Mouse (Mus musculus) liver, postnatal 0 days (tissue): ENCODE data around the gene Knstrn. TPM values are rescaled to one million over a fixed set of nuclear protein-coding genes. Genes with fewer than 3 reads are reported as not detected.

Source experiments
- ATAC-seq: fragments of 200-750 bp; cut with Nextera tagmentation; 2 replicates; pipeline ENCODE4 v1.8.0; 2017; ENCODE audit warnings: mild to moderate bottlenecking, moderate library complexity
- DNase-seq: peaks from one replicate; pipeline ENCODE4 v3.0.0-alpha.2; 2016
- H3K27ac ChIP-seq: fragments of 300-500 bp; sonication (generic); 2 replicates; pipeline ENCODE4 v1.5.1; 2014; ENCODE audit warnings: antibody characterized with exemption, moderate library complexity, mild to moderate bottlenecking, low read depth
- H3K27me3 ChIP-seq: fragments of 300-500 bp; sonication (generic); 2 replicates; pipeline ENCODE4 v1.6.1; 2014; ENCODE audit warnings: low read length, control low read depth, mixed read lengths; ENCODE audit not compliant: insufficient read depth
- H3K36me3 ChIP-seq: fragments of 300-500 bp; sonication (generic); replicated peaks from 2 replicates; pipeline ENCODE4 v1.6.1; 2014; ENCODE audit warnings: mild to moderate bottlenecking, control low read depth, low read length, moderate library complexity, mixed read lengths; ENCODE audit not compliant: insufficient read depth
- H3K4me1 ChIP-seq: fragments of 300-500 bp; sonication (generic); 2 replicates; pipeline ENCODE4 v1.6.1; 2014; ENCODE audit warnings: antibody characterized with exemption, mild to moderate bottlenecking, control low read depth; ENCODE audit not compliant: insufficient read depth
- H3K4me2 ChIP-seq: fragments of 300-500 bp; sonication (generic); 2 replicates; pipeline ENCODE4 v1.6.1; 2014; ENCODE audit warnings: low read depth, mild to moderate bottlenecking, low read length, moderate library complexity, mixed read lengths
- H3K4me3 ChIP-seq: fragments of 300-500 bp; sonication (generic); 2 replicates; pipeline ENCODE4 v1.5.1; 2014; ENCODE audit warnings: low read depth, low read length
- H3K9ac ChIP-seq: fragments of 300-500 bp; sonication (generic); replicated peaks from 2 replicates; pipeline ENCODE4 v1.6.1; 2014; ENCODE audit warnings: mild to moderate bottlenecking, moderate library complexity
- H3K9me3 ChIP-seq: fragments of 300-500 bp; sonication (generic); 2 replicates; pipeline ENCODE4 v1.6.1; 2016; ENCODE audit warnings: mild to moderate bottlenecking, control low read depth, low read length, mixed read lengths
- CTCF ChIP-seq: sonication (generic); IDR thresholded peaks from 2 replicates; pipeline ENCODE4 v1.5.1; 2016; ENCODE audit warnings: antibody characterized with exemption, low read depth
- EP300 ChIP-seq: IDR thresholded peaks from 2 replicates; pipeline ENCODE4 v1.6.1; 2016; ENCODE audit warnings: antibody characterized with exemption, low read depth, mild to moderate bottlenecking
- WGBS: fragments of 180-500 bp; shearing (Covaris S2); extraction: QIAGEN DNeasy Blood & Tissue Kit; methylation state at CpG from one replicate; pipeline ENCODE4 v1.1.7; 2014; ENCODE audit not compliant: insufficient replicate concordance; 5-methylcytosine and 5-hydroxymethylcytosine counted together
- polyA plus RNA-seq: library from polyadenylated mRNA; unstranded; fragments of >200 nt; fragmentation: Nextera tagmentation; extraction: Ambion mirVana; gene quantifications from 2 replicates; pipeline ENCODE4 v1.2.1, GENCODE M21; 2015

Knstrn gene
- polyA plus RNA-seq, 1 experiment from 2014 or later, result 31.4 TPM

GRCm38 (mm10) chr2:118774536-118774935 is 39.3 kb upstream of the Knstrn start:
- ATAC-seq, result no peak
- no peak overlapping the region for H3K9ac ChIP-seq
- no peak overlapping the region for H3K4me2 ChIP-seq

GRCm38 (mm10) chr2:118775396-118775795 is 38.4 kb upstream of the Knstrn start:
- Histone ChIP-seq H3K4me1 (peaks cover 11% of the 10 kb centered on the region), H3K9ac (no peak overlapping the region), H3K27ac (no peak overlapping the region), H3K27me3 (0 out of 2 replicates have a peak, but pooled peaks cover 3% of the 10 kb centered on the region), H3K36me3 (no peaks in the 10 kb centered on the region), H3K4me3 (no peak overlapping the region), H3K9me3 (no peaks in the 10 kb centered on the region), H3K4me2 (no peak overlapping the region)
- 67% methylated on average over 1 of the region's 1 CpGs for WGBS
- DNase-seq (no peak), ATAC-seq (no peak)
- TF ChIP-seq EP300 (no peak), CTCF (no peak)

More at GRCm38 (mm10) chr2:118774536-118774935, 39.3 kb upstream of the Knstrn start:
- no peak for DNase-seq
- WGBS, result 49% methylated on average over 2 of the region's 2 CpGs
- no peaks in the 10 kb centered on the region for H3K9me3 ChIP-seq
- no peak overlapping the region for H3K4me3 ChIP-seq
- H3K27ac ChIP-seq, result no peak overlapping the region
- peaks cover 5% of the 10 kb centered on the region for H3K4me1 ChIP-seq
- TF ChIP-seq EP300, result no peak
- no peak for TF ChIP-seq CTCF
- no peaks in the 10 kb centered on the region for H3K36me3 ChIP-seq
- no peaks in the 10 kb centered on the region for H3K27me3 ChIP-seq

- no peak overlapping the region for H3K4me2 ChIP-seq
- TF ChIP-seq CTCF (no peak), EP300 (no peak)
- no peak overlapping the region for H3K9ac ChIP-seq
- H3K36me3 ChIP-seq, result no peaks in the 10 kb centered on the region
- peak overlapping the region; percentile 11; the same call in 1 of the 2 replicates for H3K27ac ChIP-seq
- H3K4me1 ChIP-seq, result peaks cover 11% of the 10 kb centered on the region
- 81% methylated on average over 3 of the region's 4 CpGs for WGBS
- H3K27me3 ChIP-seq, result peaks cover 7% of the 10 kb centered on the region; the same call in 1 of the 2 replicates
- H3K4me3 ChIP-seq, result no peak overlapping the region
- no peaks in the 10 kb centered on the region for H3K9me3 ChIP-seq
- ATAC-seq (no peak), DNase-seq (no peak)
These were observed 38.0 kb upstream of the Knstrn start for GRCm38 (mm10) chr2:118775846-118776245.

- Histone ChIP-seq H3K36me3 (no peaks in the 10 kb centered on the region), H3K4me3 (no peak overlapping the region), H3K9me3 (no peaks in the 10 kb centered on the region), H3K4me2 (no peak overlapping the region), H3K4me1 (peaks cover 11% of the 10 kb centered on the region), H3K27ac (no peak overlapping the region), H3K9ac (no peak overlapping the region), H3K27me3 (peaks cover 7% of the 10 kb centered on the region; the same call in 1 of the 2 replicates)
- ATAC-seq, result no peak
- no peak for TF ChIP-seq EP300
- no peak for TF ChIP-seq CTCF
- DNase-seq, result no peak
- WGBS, result 56% methylated on average over 2 of the region's 2 CpGs
These were observed 37.5 kb upstream of the Knstrn start for GRCm38 (mm10) chr2:118776295-118776694.

GRCm38 (mm10) chr2:118778418-118778817 is 35.4 kb upstream of the Knstrn start:
- Histone ChIP-seq H3K36me3 (no peaks in the 10 kb centered on the region), H3K27me3 (peaks cover 7% of the 10 kb centered on the region; the same call in 1 of the 2 replicates), H3K4me2 (no peak overlapping the region), H3K4me1 (peaks cover 11% of the 10 kb centered on the region), H3K27ac (no peak overlapping the region), H3K4me3 (no peak overlapping the region), H3K9me3 (no peaks in the 10 kb centered on the region), H3K9ac (no peak overlapping the region)
- TF ChIP-seq EP300 (no peak), CTCF (no peak)
- DNase-seq, result no peak
- ATAC-seq, result no peak
- 57% methylated on average over 4 of the region's 4 CpGs for WGBS

- ATAC-seq (no peak), DNase-seq (no peak)
- no peak for TF ChIP-seq CTCF
- TF ChIP-seq EP300, result no peak
- WGBS, result 35% methylated on average over 10 of the region's 10 CpGs
- no peaks in the 10 kb centered on the region for H3K36me3 ChIP-seq
- H3K9ac ChIP-seq, result no peak overlapping the region
- H3K4me1 ChIP-seq, result peaks cover 11% of the 10 kb centered on the region
- H3K27me3 ChIP-seq, result peaks cover 7% of the 10 kb centered on the region; the same call in 1 of the 2 replicates
- H3K9me3 ChIP-seq, result no peaks in the 10 kb centered on the region
- no peak overlapping the region for H3K27ac ChIP-seq
- peak overlapping the region; percentile 59; the same call in 1 of the 2 replicates for H3K4me2 ChIP-seq
- no peak overlapping the region; the same call in 1 of the 2 replicates for H3K4me3 ChIP-seq
These were observed 34.7 kb upstream of the Knstrn start for GRCm38 (mm10) chr2:118779065-118779464.
